Mouse (Mus musculus): ENCODE data around the gene Ahr. TPM values are rescaled to one million over a fixed set of nuclear protein-coding genes. Genes with fewer than 3 reads are reported as not detected.

The Ahr gene
- polyA plus RNA-seq, 1 experiment from 2014 or later: 1.4 TPM

GRCm38 (mm10) chr12:35533748-35534113, 1.1 kb downstream of the Ahr start:
- no peaks in the 10 kb centered on the region for H3K9me3 ChIP-seq
- H3K27ac ChIP-seq: no peak overlapping the region
- ATAC-seq: no peak
- H3K27me3 ChIP-seq: 0 out of 2 replicates have a peak, but pooled peaks cover 10% of the 10 kb centered on the region
- peak overlapping the region; percentile 98 for H3K4me2 ChIP-seq (replicated peaks)
- H3K9ac ChIP-seq (replicated peaks): no peak overlapping the region; the same call in 1 of the 2 replicates
- peak overlapping the region; percentile 83 for H3K4me3 ChIP-seq (replicated peaks)
- no peaks in the 10 kb centered on the region for H3K36me3 ChIP-seq
- H3K4me1 ChIP-seq (replicated peaks): peaks cover 3% of the 10 kb centered on the region; the same call in 1 of the 2 replicates

GRCm38 (mm10) chr12:35533133-35533532, 1.7 kb downstream of the Ahr start:
- H3K4me1 ChIP-seq (replicated peaks): peaks cover 3% of the 10 kb centered on the region; the same call in 1 of the 2 replicates
- 74% methylated on average over 5 of the region's 5 CpGs for WGBS
- 0 out of 2 replicates have a peak, but pooled peaks cover 10% of the 10 kb centered on the region for H3K27me3 ChIP-seq
- ATAC-seq: no peak
- no peak overlapping the region for H3K27ac ChIP-seq
- H3K4me2 ChIP-seq (replicated peaks): no peak overlapping the region
- no peak overlapping the region for H3K4me3 ChIP-seq (replicated peaks)
- H3K36me3 ChIP-seq: no peaks in the 10 kb centered on the region
- H3K9ac ChIP-seq (replicated peaks): no peak overlapping the region
- no peaks in the 10 kb centered on the region for H3K9me3 ChIP-seq

GRCm38 (mm10) chr12:35532151-35532550, 2.7 kb downstream of the Ahr start:
- Histone ChIP-seq H3K27ac (no peak overlapping the region), H3K9ac (replicated peaks) (no peak overlapping the region), H3K36me3 (no peaks in the 10 kb centered on the region), H3K4me3 (replicated peaks) (no peak overlapping the region), H3K27me3 (0 out of 2 replicates have a peak, but pooled peaks cover 10% of the 10 kb centered on the region), H3K9me3 (no peaks in the 10 kb centered on the region), H3K4me2 (replicated peaks) (no peak overlapping the region), H3K4me1 (replicated peaks) (peaks cover 3% of the 10 kb centered on the region; the same call in 1 of the 2 replicates)
- 14% methylated on average over 5 of the region's 5 CpGs for whole genome bisulfite sequencing
- ATAC-seq: no peak

GRCm38 (mm10) chr12:35530587-35530986, 4.3 kb downstream of the Ahr start:
- ATAC-seq: no peak
- Histone ChIP-seq H3K27me3 (0 out of 2 replicates have a peak, but pooled peaks cover 8% of the 10 kb centered on the region), H3K4me1 (replicated peaks) (peaks cover 3% of the 10 kb centered on the region; the same call in 1 of the 2 replicates), H3K36me3 (no peaks in the 10 kb centered on the region), H3K27ac (no peak overlapping the region), H3K4me2 (replicated peaks) (no peak overlapping the region), H3K4me3 (replicated peaks) (no peak overlapping the region), H3K9me3 (no peaks in the 10 kb centered on the region), H3K9ac (replicated peaks) (no peak overlapping the region)

- no peak for ATAC-seq
- Histone ChIP-seq H3K9ac (replicated peaks) (no peak overlapping the region), H3K36me3 (no peaks in the 10 kb centered on the region), H3K4me2 (replicated peaks) (no peak overlapping the region), H3K4me1 (replicated peaks) (no peaks in the 10 kb centered on the region), H3K9me3 (no peaks in the 10 kb centered on the region), H3K27ac (no peak overlapping the region), H3K27me3 (no peaks in the 10 kb centered on the region), H3K4me3 (replicated peaks) (no peak overlapping the region)
- WGBS: 93% methylated on average over 6 of the region's 6 CpGs
Observed at GRCm38 (mm10) chr12:35527429-35527828, 7.4 kb downstream of the Ahr start.

- Histone ChIP-seq H3K4me3 (replicated peaks) (no peak overlapping the region), H3K9ac (replicated peaks) (no peak overlapping the region), H3K9me3 (no peaks in the 10 kb centered on the region), H3K27me3 (no peaks in the 10 kb centered on the region), H3K36me3 (no peaks in the 10 kb centered on the region), H3K4me1 (replicated peaks) (no peaks in the 10 kb centered on the region), H3K27ac (no peak overlapping the region), H3K4me2 (replicated peaks) (no peak overlapping the region)
- 90% methylated on average over 9 of the region's 9 CpGs for WGBS
- ATAC-seq: no peak
Observed at GRCm38 (mm10) chr12:35522585-35523103, 12.2 kb downstream of the Ahr start.

GRCm38 (mm10) chr12:35515621-35516020, 19.2 kb downstream of the Ahr start:
- no peaks in the 10 kb centered on the region for H3K36me3 ChIP-seq
- H3K4me2 ChIP-seq (replicated peaks): no peak overlapping the region
- no peak overlapping the region for H3K4me3 ChIP-seq (replicated peaks)
- WGBS: 80% methylated on average over 3 of the region's 3 CpGs
- ATAC-seq: no peak
- no peaks in the 10 kb centered on the region for H3K9me3 ChIP-seq
- no peaks in the 10 kb centered on the region for H3K4me1 ChIP-seq (replicated peaks)
- H3K27me3 ChIP-seq: no peaks in the 10 kb centered on the region
- H3K9ac ChIP-seq (replicated peaks): no peak overlapping the region
- H3K27ac ChIP-seq: no peak overlapping the region

- WGBS: 29% methylated on average over 2 of the region's 2 CpGs
- Histone ChIP-seq H3K9ac (replicated peaks) (no peak overlapping the region), H3K4me3 (replicated peaks) (no peak overlapping the region), H3K4me2 (replicated peaks) (no peak overlapping the region), H3K36me3 (no peaks in the 10 kb centered on the region), H3K27me3 (no peaks in the 10 kb centered on the region), H3K27ac (no peak overlapping the region), H3K4me1 (replicated peaks) (no peaks in the 10 kb centered on the region), H3K9me3 (no peaks in the 10 kb centered on the region)
- no peak for ATAC-seq
Observed at GRCm38 (mm10) chr12:35514671-35515070, 20.2 kb downstream of the Ahr start.

- Histone ChIP-seq H3K4me1 (replicated peaks) (no peaks in the 10 kb centered on the region), H3K27me3 (no peaks in the 10 kb centered on the region), H3K36me3 (no peaks in the 10 kb centered on the region), H3K27ac (no peak overlapping the region), H3K4me3 (replicated peaks) (no peak overlapping the region), H3K9ac (replicated peaks) (no peak overlapping the region), H3K4me2 (replicated peaks) (no peak overlapping the region), H3K9me3 (no peaks in the 10 kb centered on the region)
- WGBS: 93% methylated on average over 5 of the region's 5 CpGs
- ATAC-seq: no peak
Observed at GRCm38 (mm10) chr12:35510711-35511110, 24.1 kb downstream of the Ahr start.

- H3K4me2 ChIP-seq (replicated peaks): no peak overlapping the region
- H3K9me3 ChIP-seq: no peaks in the 10 kb centered on the region
- H3K36me3 ChIP-seq: 0 out of 2 replicates have a peak, but pooled peaks cover 6% of the 10 kb centered on the region
- no peak for ATAC-seq
- H3K27me3 ChIP-seq: no peaks in the 10 kb centered on the region
- H3K4me3 ChIP-seq (replicated peaks): no peak overlapping the region
- H3K4me1 ChIP-seq (replicated peaks): no peaks in the 10 kb centered on the region
- 90% methylated on average over 2 of the region's 2 CpGs for WGBS
- H3K9ac ChIP-seq (replicated peaks): no peak overlapping the region
- no peak overlapping the region for H3K27ac ChIP-seq
Observed at GRCm38 (mm10) chr12:35506383-35506782, 28.5 kb downstream of the Ahr start.

GRCm38 (mm10) chr12:35504081-35504480, 30.8 kb downstream of the Ahr start:
- Histone ChIP-seq H3K27ac (no peak overlapping the region), H3K4me3 (replicated peaks) (no peak overlapping the region), H3K4me2 (replicated peaks) (no peak overlapping the region), H3K36me3 (0 out of 2 replicates have a peak, but pooled peaks cover 6% of the 10 kb centered on the region), H3K27me3 (no peaks in the 10 kb centered on the region), H3K9ac (replicated peaks) (no peak overlapping the region), H3K9me3 (no peaks in the 10 kb centered on the region), H3K4me1 (replicated peaks) (no peaks in the 10 kb centered on the region)
- WGBS: 91% methylated on average over 15 of the region's 15 CpGs
- ATAC-seq: no peak

- Histone ChIP-seq H3K4me2 (replicated peaks) (no peak overlapping the region), H3K9me3 (no peaks in the 10 kb centered on the region), H3K27ac (no peak overlapping the region), H3K9ac (replicated peaks) (no peak overlapping the region), H3K27me3 (no peaks in the 10 kb centered on the region), H3K36me3 (0 out of 2 replicates have a peak, but pooled peaks cover 6% of the 10 kb centered on the region), H3K4me1 (replicated peaks) (no peaks in the 10 kb centered on the region), H3K4me3 (replicated peaks) (no peak overlapping the region)
- no peak for ATAC-seq
- 90% methylated on average over 7 of the region's 7 CpGs for WGBS
Observed at GRCm38 (mm10) chr12:35503586-35503985, 31.3 kb downstream of the Ahr start.

- 18% methylated on average over 2 of the region's 2 CpGs for WGBS
- Histone ChIP-seq H3K27me3 (no peaks in the 10 kb centered on the region), H3K4me1 (replicated peaks) (no peaks in the 10 kb centered on the region), H3K9ac (replicated peaks) (no peak overlapping the region), H3K27ac (no peak overlapping the region), H3K36me3 (0 out of 2 replicates have a peak, but pooled peaks cover 6% of the 10 kb centered on the region), H3K4me2 (replicated peaks) (no peak overlapping the region), H3K9me3 (no peaks in the 10 kb centered on the region), H3K4me3 (replicated peaks) (no peak overlapping the region)
- no peak for ATAC-seq
Observed at GRCm38 (mm10) chr12:35501476-35501875, 33.4 kb downstream of the Ahr start.
